Mouse (Mus musculus): ENCODE results near the gene 1190005I06Rik. TPM values are rescaled to one million over a fixed set of nuclear protein-coding genes. Genes with fewer than 3 reads are reported as not detected.
A peak's percentile ranks its signal among the peaks of the same experiment; 100 is the strongest.

Gene 1190005I06Rik
- polyA plus RNA-seq, 1 experiment from 2014 or later: 7.7 TPM

GRCm38 (mm10) chr8:120568164-120568798 is 79.2 kb downstream of the 1190005I06Rik start:
- 95% methylated on average over 37 of the region's 37 CpGs for WGBS
- no peak overlapping the region for H3K27ac ChIP-seq
- H3K36me3 ChIP-seq: peaks cover 64% of the 10 kb centered on the region
- no peak for ATAC-seq (ENCODE audit: insufficient number of reproducible peaks, low FRiP score, low TSS enrichment, low read depth)
- no peaks in the 10 kb centered on the region for H3K9me3 ChIP-seq
- no peak overlapping the region for H3K9ac ChIP-seq
- H3K4me3 ChIP-seq: no peak overlapping the region
- no peak overlapping the region for H3K4me2 ChIP-seq
- peaks cover 40% of the 10 kb centered on the region for H3K4me1 ChIP-seq
- no peaks in the 10 kb centered on the region for H3K27me3 ChIP-seq

GRCm38 (mm10) chr8:120567731-120568130 is 79.7 kb downstream of the 1190005I06Rik start:
- ATAC-seq (ENCODE audit: insufficient number of reproducible peaks, low FRiP score, low TSS enrichment, low read depth): no peak
- Histone ChIP-seq H3K27ac (no peak overlapping the region), H3K36me3 (peaks cover 58% of the 10 kb centered on the region), H3K4me2 (no peak overlapping the region), H3K4me1 (peaks cover 40% of the 10 kb centered on the region), H3K27me3 (no peaks in the 10 kb centered on the region), H3K9ac (no peak overlapping the region), H3K9me3 (no peaks in the 10 kb centered on the region), H3K4me3 (no peak overlapping the region)
- WGBS: 96% methylated on average over 17 of the region's 17 CpGs

- 73% methylated on average over 8 of the region's 8 CpGs for WGBS
Measured at GRCm38 (mm10) chr8:120566681-120567080, 80.8 kb downstream of the 1190005I06Rik start.

GRCm38 (mm10) chr8:120565151-120565711 is 82.2 kb downstream of the 1190005I06Rik start:
- Histone ChIP-seq H3K4me3 (no peak overlapping the region), H3K27me3 (no peaks in the 10 kb centered on the region), H3K4me2 (no peak overlapping the region), H3K4me1 (peaks cover 54% of the 10 kb centered on the region), H3K9me3 (no peaks in the 10 kb centered on the region), H3K27ac (no peak overlapping the region), H3K9ac (no peak overlapping the region), H3K36me3 (peaks cover 35% of the 10 kb centered on the region)
- ATAC-seq (ENCODE audit: insufficient number of reproducible peaks, low FRiP score, low TSS enrichment, low read depth): no peak
- 28% methylated on average over 7 of the region's 7 CpGs for WGBS

More at GRCm38 (mm10) chr8:120566681-120567080, 80.8 kb downstream of the 1190005I06Rik start:
- Histone ChIP-seq H3K27ac (no peak overlapping the region), H3K27me3 (no peaks in the 10 kb centered on the region), H3K9me3 (no peaks in the 10 kb centered on the region), H3K4me1 (peaks cover 47% of the 10 kb centered on the region), H3K36me3 (peaks cover 48% of the 10 kb centered on the region), H3K4me3 (no peak overlapping the region), H3K9ac (no peak overlapping the region), H3K4me2 (no peak overlapping the region)
- ATAC-seq (ENCODE audit: insufficient number of reproducible peaks, low FRiP score, low TSS enrichment, low read depth): no peak

GRCm38 (mm10) chr8:120563851-120564837 is 83.3 kb downstream of the 1190005I06Rik start:
- H3K27me3 ChIP-seq: no peaks in the 10 kb centered on the region
- peaks cover 29% of the 10 kb centered on the region for H3K36me3 ChIP-seq
- ATAC-seq (ENCODE audit: insufficient number of reproducible peaks, low FRiP score, low TSS enrichment, low read depth): peak; percentile 11; the same call in 1 of the 2 replicates
- 0 out of 2 replicates have a peak overlapping the region, but pooled peaks have one; percentile 10 for H3K4me2 ChIP-seq
- peak overlapping the region; percentile 72 for H3K27ac ChIP-seq
- H3K4me3 ChIP-seq: no peak overlapping the region
- H3K9me3 ChIP-seq: no peaks in the 10 kb centered on the region
- H3K9ac ChIP-seq: no peak overlapping the region
- WGBS: 19% methylated on average over 20 of the region's 20 CpGs
- peaks cover 62% of the 10 kb centered on the region for H3K4me1 ChIP-seq

GRCm38 (mm10) chr8:120563348-120563724 is 84.1 kb downstream of the 1190005I06Rik start:
- WGBS: 8% methylated on average over 8 of the region's 8 CpGs
- no peak; the same call in 1 of the 2 replicates for ATAC-seq (ENCODE audit: insufficient number of reproducible peaks, low FRiP score, low TSS enrichment, low read depth)
- Histone ChIP-seq H3K36me3 (peaks cover 21% of the 10 kb centered on the region), H3K9me3 (no peaks in the 10 kb centered on the region), H3K9ac (no peak overlapping the region), H3K27ac (peak overlapping the region; percentile 72), H3K4me1 (peaks cover 69% of the 10 kb centered on the region), H3K4me3 (no peak overlapping the region), H3K4me2 (no peak overlapping the region), H3K27me3 (no peaks in the 10 kb centered on the region)

- Histone ChIP-seq H3K36me3 (peaks cover 15% of the 10 kb centered on the region), H3K4me1 (peaks cover 74% of the 10 kb centered on the region), H3K4me3 (no peak overlapping the region), H3K9ac (no peak overlapping the region), H3K9me3 (no peaks in the 10 kb centered on the region), H3K4me2 (no peak overlapping the region), H3K27ac (peak overlapping the region; percentile 72), H3K27me3 (no peaks in the 10 kb centered on the region)
- no peak for ATAC-seq (ENCODE audit: insufficient number of reproducible peaks, low FRiP score, low TSS enrichment, low read depth)
- 62% methylated on average over 18 of the region's 18 CpGs for WGBS
Measured at GRCm38 (mm10) chr8:120562680-120563347, 84.6 kb downstream of the 1190005I06Rik start.

GRCm38 (mm10) chr8:120561539-120562435 is 85.6 kb downstream of the 1190005I06Rik start:
- Histone ChIP-seq H3K27me3 (no peaks in the 10 kb centered on the region), H3K36me3 (peaks cover 5% of the 10 kb centered on the region), H3K4me3 (no peak overlapping the region), H3K4me2 (no peak overlapping the region), H3K9me3 (no peaks in the 10 kb centered on the region), H3K4me1 (peaks cover 82% of the 10 kb centered on the region), H3K9ac (no peak overlapping the region), H3K27ac (no peak overlapping the region)
- 77% methylated on average over 22 of the region's 22 CpGs for WGBS
- no peak for ATAC-seq (ENCODE audit: insufficient number of reproducible peaks, low FRiP score, low TSS enrichment, low read depth)

GRCm38 (mm10) chr8:120560535-120560934 is 86.9 kb downstream of the 1190005I06Rik start:
- 75% methylated on average over 5 of the region's 5 CpGs for WGBS
- no peak overlapping the region for H3K27ac ChIP-seq
- no peaks in the 10 kb centered on the region for H3K9me3 ChIP-seq
- no peak overlapping the region for H3K9ac ChIP-seq
- no peak overlapping the region for H3K4me3 ChIP-seq
- H3K36me3 ChIP-seq: no peaks in the 10 kb centered on the region
- H3K27me3 ChIP-seq: no peaks in the 10 kb centered on the region
- peaks cover 88% of the 10 kb centered on the region for H3K4me1 ChIP-seq
- ATAC-seq (ENCODE audit: insufficient number of reproducible peaks, low FRiP score, low TSS enrichment, low read depth): no peak
- H3K4me2 ChIP-seq: no peak overlapping the region

- no peaks in the 10 kb centered on the region for H3K9me3 ChIP-seq
- no peak overlapping the region for H3K4me2 ChIP-seq
- no peak for ATAC-seq (ENCODE audit: insufficient number of reproducible peaks, low FRiP score, low TSS enrichment, low read depth)
- WGBS: 27% methylated on average over 11 of the region's 11 CpGs
- peaks cover 81% of the 10 kb centered on the region for H3K4me1 ChIP-seq
- H3K4me3 ChIP-seq: no peak overlapping the region
- no peak overlapping the region for H3K9ac ChIP-seq
- H3K36me3 ChIP-seq: peaks cover 1% of the 10 kb centered on the region
- H3K27me3 ChIP-seq: no peaks in the 10 kb centered on the region
- H3K27ac ChIP-seq: no peak overlapping the region
Measured at GRCm38 (mm10) chr8:120559654-120560053, 87.8 kb downstream of the 1190005I06Rik start.

Data from limb, embryonic 15.5 days (tissue).